Mouse (Mus musculus): Measurements from ENCODE around the gene Natd1. TPM values are rescaled to one million over a fixed set of nuclear protein-coding genes. Genes with fewer than 3 reads are reported as not detected.
"Not testable (repeated sequence)": the region's sequence is repeated elsewhere in the genome, so short reads cannot be mapped to it uniquely, and the experiment has no call there.

The Natd1 gene
- polyA plus RNA-seq, 1 experiment from 2014 or later, result 20.1 TPM

DNA sequence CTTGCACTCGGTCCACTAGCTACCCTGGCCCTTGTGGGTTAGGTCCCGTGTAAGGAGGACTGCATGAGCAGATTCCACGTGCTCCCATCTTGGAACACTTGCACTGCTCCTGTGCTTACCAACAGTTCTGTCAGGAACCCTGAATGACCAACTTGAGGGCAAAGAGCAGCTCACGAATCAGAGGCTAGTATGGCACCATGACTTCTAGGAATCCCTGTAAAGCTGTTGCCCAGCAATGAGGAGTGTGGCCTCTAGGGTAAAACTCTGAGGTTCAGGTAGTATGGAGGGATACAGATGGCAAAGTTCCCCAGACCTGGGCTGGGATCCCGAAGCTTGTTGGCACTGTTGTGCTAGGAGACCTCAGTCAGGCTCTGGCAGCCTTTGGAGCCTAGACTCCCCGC, 10.9 kb downstream of the Natd1 start:
- no peaks in the 10 kb centered on the region for H3K27me3 ChIP-seq (ENCODE audit: poor library complexity, severe bottlenecking)
- 89% methylated on average over 6 of the region's 6 CpGs for WGBS

DNA sequence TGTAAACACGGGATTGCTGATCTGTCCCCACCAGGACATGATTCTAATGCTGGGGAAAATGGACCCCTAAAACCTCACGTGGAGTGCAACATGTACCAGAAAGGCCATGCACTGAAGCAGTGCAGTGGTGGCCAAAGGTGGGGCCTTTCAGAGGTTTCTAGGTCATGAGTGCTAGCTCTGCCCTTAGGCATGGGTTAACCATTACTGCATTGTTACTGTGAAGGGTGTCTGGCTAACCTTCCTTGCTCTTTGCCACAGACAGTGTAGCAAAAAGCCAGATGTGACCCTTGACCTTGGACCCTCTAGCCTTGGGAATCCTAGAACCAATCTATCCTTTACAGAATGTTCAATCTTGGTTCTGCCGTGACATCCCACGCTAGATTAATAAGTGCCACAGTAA, 12.1 kb downstream of the Natd1 start:
- H3K4me3 ChIP-seq, result no peak overlapping the region
- H3K36me3 ChIP-seq (replicated peaks), result peaks cover 42% of the 10 kb centered on the region
- no peaks in the 10 kb centered on the region for H3K9me3 ChIP-seq
- no peak overlapping the region for H3K27ac ChIP-seq
- no peaks in the 10 kb centered on the region for H3K27me3 ChIP-seq (ENCODE audit: poor library complexity, severe bottlenecking)
- no peaks in the 10 kb centered on the region for H3K4me1 ChIP-seq
- no peak for DNase-seq (ENCODE audit: extremely low spot score, low spot score)
- WGBS, result 77% methylated on average over 4 of the region's 4 CpGs

More for the DNA sequence above, 10.9 kb downstream of the Natd1 start:
- DNase-seq (ENCODE audit: extremely low spot score, low spot score), result no peak
- no peak overlapping the region for H3K4me3 ChIP-seq
- H3K36me3 ChIP-seq (replicated peaks), result peaks cover 42% of the 10 kb centered on the region
- H3K4me1 ChIP-seq, result no peaks in the 10 kb centered on the region
- no peaks in the 10 kb centered on the region for H3K9me3 ChIP-seq
- H3K27ac ChIP-seq, result no peak overlapping the region

DNA sequence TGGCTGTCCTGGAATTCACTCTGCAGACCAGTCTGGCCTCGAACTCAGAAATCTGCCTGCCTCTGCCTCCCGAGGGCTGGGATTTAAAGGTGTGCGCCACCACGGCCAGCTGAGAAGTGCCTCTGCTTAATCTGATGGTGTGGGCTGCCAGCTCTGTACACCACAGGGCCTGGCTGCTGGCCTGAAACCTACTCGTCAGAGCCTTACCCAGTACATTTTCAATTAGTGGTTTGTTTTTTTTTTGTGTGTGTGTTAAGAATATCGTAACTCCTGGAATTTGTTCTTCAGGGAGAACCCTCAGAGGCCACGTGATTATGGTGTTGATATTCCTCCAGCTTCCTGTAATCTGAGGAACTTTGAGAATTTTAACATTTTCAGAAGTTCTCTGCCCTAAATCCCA, 12.5 kb downstream of the Natd1 start:
- no peak for DNase-seq (ENCODE audit: extremely low spot score, low spot score)
- Histone ChIP-seq H3K36me3 (replicated peaks) (peaks cover 42% of the 10 kb centered on the region), H3K27ac (no peak overlapping the region), H3K4me1 (peaks cover 5% of the 10 kb centered on the region; the same call in 1 of the 2 replicates), H3K9me3 (no peaks in the 10 kb centered on the region), H3K27me3 (ENCODE audit: poor library complexity, severe bottlenecking) (peaks cover 4% of the 10 kb centered on the region; the same call in 1 of the 2 replicates), H3K4me3 (no peak overlapping the region)
- WGBS, result 85% methylated on average over 7 of the region's 7 CpGs

DNA sequence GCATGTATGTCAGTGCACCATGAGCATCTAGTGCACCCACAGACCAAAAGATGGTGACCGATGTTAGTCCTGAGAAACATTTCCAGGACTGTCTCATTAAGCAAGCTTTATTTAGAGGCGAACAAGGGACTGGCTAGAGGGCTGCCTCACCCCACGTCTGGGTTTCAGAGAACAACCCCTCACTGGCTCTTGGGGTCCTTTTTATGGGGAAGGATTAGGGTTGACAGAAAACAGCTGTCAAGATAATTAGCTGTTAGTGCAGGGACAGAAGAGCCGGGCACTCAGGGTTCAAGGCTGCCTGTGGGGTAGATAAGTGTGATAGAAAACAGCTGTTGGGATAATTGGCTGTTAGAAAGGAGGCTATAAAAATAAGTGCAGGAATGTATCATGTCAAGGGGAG, 18.6 kb downstream of the Natd1 start:
- 31% methylated on average over 4 of the region's 4 CpGs for WGBS
- no peak for DNase-seq (ENCODE audit: extremely low spot score, low spot score)
- no peaks in the 10 kb centered on the region for H3K9me3 ChIP-seq
- H3K4me3 ChIP-seq, result no peak overlapping the region
- no peaks in the 10 kb centered on the region for H3K36me3 ChIP-seq (replicated peaks)
- H3K27ac ChIP-seq, result no peak overlapping the region
- peaks cover 6% of the 10 kb centered on the region; the same call in 1 of the 2 replicates for H3K27me3 ChIP-seq (ENCODE audit: poor library complexity, severe bottlenecking)
- H3K4me1 ChIP-seq, result peaks cover 21% of the 10 kb centered on the region

DNA sequence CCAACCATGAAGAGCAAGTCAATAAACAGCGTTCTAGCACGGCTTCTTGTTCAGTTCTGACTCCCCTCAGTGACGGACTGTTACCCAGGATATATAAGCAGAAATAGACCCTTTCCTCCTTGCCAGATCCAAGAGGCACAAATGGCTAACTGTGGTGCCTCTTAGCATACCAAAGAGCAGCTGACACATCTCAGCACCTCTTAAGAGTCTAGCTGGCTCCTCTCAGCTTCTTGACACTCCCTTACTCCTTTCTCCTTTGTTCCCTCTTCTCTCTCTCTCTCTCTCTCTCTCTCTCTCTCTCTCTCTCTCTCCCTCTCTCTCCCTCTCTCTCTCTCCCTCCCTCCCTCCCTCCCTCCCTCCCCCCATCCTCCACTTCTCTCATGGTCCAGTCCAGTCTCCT, 23.8 kb downstream of the Natd1 start:
- Histone ChIP-seq H3K27me3 (ENCODE audit: poor library complexity, severe bottlenecking) (no peaks in the 10 kb centered on the region), H3K36me3 (replicated peaks) (no peaks in the 10 kb centered on the region), H3K4me3 (no peak overlapping the region), H3K9me3 (no peaks in the 10 kb centered on the region), H3K27ac (no peak overlapping the region), H3K4me1 (peaks cover 9% of the 10 kb centered on the region)
- DNase-seq (ENCODE audit: extremely low spot score, low spot score), result no peak
- 67% methylated on average over 3 of the region's 3 CpGs for WGBS

DNA sequence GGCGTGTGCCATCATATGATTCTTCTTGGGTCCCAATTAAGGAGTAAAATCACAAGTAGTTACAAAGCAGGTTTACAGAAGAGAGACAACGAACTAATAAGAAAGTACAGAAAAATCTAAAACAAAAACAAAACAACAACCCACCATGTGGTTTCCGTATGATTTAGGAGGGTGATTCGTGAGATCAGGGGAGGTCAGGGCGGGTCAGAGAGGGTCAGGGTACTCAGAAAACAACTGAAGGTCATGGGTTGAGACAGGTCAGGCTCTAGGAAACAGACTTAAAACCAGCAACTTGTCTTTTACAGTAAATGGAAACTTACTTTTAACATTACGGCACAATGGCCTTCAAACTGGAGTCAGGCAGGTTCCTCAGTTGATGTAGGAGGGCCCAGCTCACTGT, 24.3 kb downstream of the Natd1 start:
- H3K9me3 ChIP-seq, result no peaks in the 10 kb centered on the region
- H3K27ac ChIP-seq, result no peak overlapping the region
- H3K36me3 ChIP-seq (replicated peaks), result no peaks in the 10 kb centered on the region
- no peak overlapping the region for H3K4me3 ChIP-seq
- DNase-seq (ENCODE audit: extremely low spot score, low spot score), result no peak
- H3K27me3 ChIP-seq (ENCODE audit: poor library complexity, severe bottlenecking), result no peaks in the 10 kb centered on the region
- WGBS, result 64% methylated on average over 6 of the region's 6 CpGs
- peaks cover 5% of the 10 kb centered on the region; the same call in 1 of the 2 replicates for H3K4me1 ChIP-seq

DNA sequence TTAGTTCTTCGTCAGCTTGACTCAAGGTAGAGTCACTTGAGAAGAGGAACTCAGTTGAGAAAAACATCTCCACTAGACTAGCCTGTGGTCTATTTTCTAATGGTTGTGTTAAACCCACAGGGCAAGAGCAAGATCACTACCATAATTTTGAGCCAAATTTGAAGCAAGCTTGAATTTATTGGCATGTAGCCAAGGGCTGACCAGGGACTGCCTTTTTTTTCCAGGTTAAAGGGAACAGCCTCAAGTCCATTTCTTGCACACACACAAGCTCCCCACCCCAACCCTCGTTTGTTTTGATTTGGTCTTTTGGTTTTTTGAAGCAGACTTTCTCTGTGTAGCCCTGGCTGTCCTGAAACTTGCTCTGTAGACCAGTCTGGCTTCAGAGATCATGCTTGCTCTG, 24.7 kb downstream of the Natd1 start:
- no peaks in the 10 kb centered on the region for H3K9me3 ChIP-seq
- H3K4me1 ChIP-seq, result peaks cover 5% of the 10 kb centered on the region; the same call in 1 of the 2 replicates
- H3K4me3 ChIP-seq, result no peak overlapping the region
- DNase-seq (ENCODE audit: extremely low spot score, low spot score), result no peak
- 72% methylated on average over 2 of the region's 2 CpGs for WGBS
- no peaks in the 10 kb centered on the region for H3K36me3 ChIP-seq (replicated peaks)
- no peaks in the 10 kb centered on the region for H3K27me3 ChIP-seq (ENCODE audit: poor library complexity, severe bottlenecking)
- H3K27ac ChIP-seq, result no peak overlapping the region

DNA sequence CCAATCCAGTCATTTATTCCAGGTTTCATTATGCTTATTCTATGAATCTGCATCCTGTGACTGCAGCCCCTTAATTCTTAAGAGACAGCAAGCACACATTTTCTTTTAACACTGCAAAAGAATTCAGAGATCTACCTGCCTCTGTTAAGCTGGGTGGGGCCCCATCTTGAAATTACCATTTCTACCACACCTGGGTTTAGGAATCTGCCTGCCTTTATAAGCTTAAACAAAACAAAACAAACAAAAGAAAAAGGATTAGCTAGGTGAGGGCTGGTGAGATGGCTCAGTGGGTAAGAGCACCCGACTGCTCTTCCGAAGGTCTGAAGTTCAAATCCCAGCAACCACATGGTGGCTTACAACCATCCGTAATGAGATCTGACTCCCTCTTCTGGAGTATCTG, 27.6 kb downstream of the Natd1 start:
- H3K27ac ChIP-seq; H3K36me3 ChIP-seq (replicated peaks); H3K27me3 ChIP-seq (ENCODE audit: poor library complexity, severe bottlenecking); H3K9me3 ChIP-seq; DNase-seq (ENCODE audit: extremely low spot score, low spot score); H3K4me3 ChIP-seq; H3K4me1 ChIP-seq: not testable (repeated sequence)
- 76% methylated on average over 3 of the region's 3 CpGs for WGBS

DNA sequence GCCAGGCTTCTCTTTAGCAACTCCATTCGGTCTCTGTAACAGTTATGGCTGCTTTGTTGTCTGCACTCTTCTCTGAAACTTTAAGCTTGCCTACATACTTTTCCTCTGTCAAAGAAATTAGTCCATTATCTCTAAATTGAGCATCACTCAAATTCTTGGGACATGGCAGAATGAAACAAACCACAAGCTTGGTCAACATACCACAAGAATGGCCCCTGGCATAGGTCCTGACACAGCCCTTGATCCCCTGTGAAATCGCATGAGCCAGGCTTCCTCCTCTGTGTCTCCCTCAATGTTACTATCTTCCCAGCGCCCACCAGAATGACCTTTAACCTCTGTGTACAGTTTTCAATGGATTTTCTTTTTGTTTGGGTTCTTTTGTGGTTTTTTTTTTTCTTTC, 32.2 kb downstream of the Natd1 start:
- no peaks in the 10 kb centered on the region for H3K9me3 ChIP-seq
- DNase-seq (ENCODE audit: extremely low spot score, low spot score), result no peak
- H3K27ac ChIP-seq, result no peak overlapping the region
- 0 out of 2 replicates have a peak, but pooled peaks cover 2% of the 10 kb centered on the region for H3K36me3 ChIP-seq (replicated peaks)
- 86% methylated on average over 3 of the region's 3 CpGs for WGBS
- no peaks in the 10 kb centered on the region for H3K27me3 ChIP-seq (ENCODE audit: poor library complexity, severe bottlenecking)
- H3K4me1 ChIP-seq, result peaks cover 19% of the 10 kb centered on the region
- H3K4me3 ChIP-seq, result no peak overlapping the region

DNA sequence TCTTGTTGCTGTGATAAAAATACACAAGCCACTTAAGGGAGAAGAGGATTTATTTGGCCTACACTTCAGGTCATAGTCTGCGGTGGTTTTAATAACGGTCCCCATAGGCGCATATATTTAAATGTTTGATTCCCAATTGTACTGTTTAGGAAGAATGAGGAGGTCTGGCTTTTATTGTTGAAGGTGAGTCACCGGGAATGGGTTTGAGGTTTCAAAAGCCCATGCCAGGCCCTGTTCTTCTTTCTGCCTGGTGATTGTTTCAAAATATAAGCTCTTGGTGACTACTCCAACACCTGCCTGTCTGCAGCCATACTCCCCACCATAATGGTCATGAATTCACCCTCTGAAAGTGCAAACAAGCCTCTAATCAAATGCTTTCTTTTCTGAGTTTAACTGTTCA, 34.0 kb downstream of the Natd1 start:
- H3K9me3 ChIP-seq, result no peaks in the 10 kb centered on the region
- H3K27ac ChIP-seq, result no peak overlapping the region
- WGBS, result 94% methylated on average over 4 of the region's 4 CpGs
- no peaks in the 10 kb centered on the region for H3K27me3 ChIP-seq (ENCODE audit: poor library complexity, severe bottlenecking)
- H3K36me3 ChIP-seq (replicated peaks), result peaks cover 11% of the 10 kb centered on the region
- DNase-seq (ENCODE audit: extremely low spot score, low spot score), result no peak
- H3K4me1 ChIP-seq, result peaks cover 33% of the 10 kb centered on the region
- H3K4me3 ChIP-seq, result no peak overlapping the region

DNA sequence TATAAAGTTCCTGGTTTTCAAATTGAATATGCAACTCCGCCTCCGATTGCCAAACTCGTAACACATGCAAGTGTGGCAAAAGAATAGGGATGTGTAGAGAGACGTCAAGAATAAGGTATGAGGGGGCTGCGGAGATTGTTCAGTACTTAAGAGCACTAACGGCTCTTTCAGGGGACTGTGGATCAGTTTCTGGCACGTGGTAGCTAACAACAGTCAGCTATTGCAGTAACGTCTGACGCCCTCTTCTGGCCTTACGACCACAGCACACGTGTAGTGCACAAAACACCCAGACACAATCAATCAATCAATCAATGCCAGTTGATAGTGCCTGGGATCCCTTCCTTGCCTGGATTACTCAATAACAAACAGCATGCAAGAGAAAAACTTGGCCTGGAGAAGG, 35.1 kb downstream of the Natd1 start:
- 2% methylated on average over 11 of the region's 11 CpGs for WGBS
- Histone ChIP-seq H3K4me1 (peaks cover 42% of the 10 kb centered on the region), H3K36me3 (replicated peaks) (peaks cover 23% of the 10 kb centered on the region), H3K27me3 (ENCODE audit: poor library complexity, severe bottlenecking) (no peaks in the 10 kb centered on the region), H3K27ac (peak overlapping the region; percentile 97), H3K4me3 (peak overlapping the region; percentile 96), H3K9me3 (no peaks in the 10 kb centered on the region)
- peak; percentile 52 for DNase-seq (ENCODE audit: extremely low spot score, low spot score)

DNA sequence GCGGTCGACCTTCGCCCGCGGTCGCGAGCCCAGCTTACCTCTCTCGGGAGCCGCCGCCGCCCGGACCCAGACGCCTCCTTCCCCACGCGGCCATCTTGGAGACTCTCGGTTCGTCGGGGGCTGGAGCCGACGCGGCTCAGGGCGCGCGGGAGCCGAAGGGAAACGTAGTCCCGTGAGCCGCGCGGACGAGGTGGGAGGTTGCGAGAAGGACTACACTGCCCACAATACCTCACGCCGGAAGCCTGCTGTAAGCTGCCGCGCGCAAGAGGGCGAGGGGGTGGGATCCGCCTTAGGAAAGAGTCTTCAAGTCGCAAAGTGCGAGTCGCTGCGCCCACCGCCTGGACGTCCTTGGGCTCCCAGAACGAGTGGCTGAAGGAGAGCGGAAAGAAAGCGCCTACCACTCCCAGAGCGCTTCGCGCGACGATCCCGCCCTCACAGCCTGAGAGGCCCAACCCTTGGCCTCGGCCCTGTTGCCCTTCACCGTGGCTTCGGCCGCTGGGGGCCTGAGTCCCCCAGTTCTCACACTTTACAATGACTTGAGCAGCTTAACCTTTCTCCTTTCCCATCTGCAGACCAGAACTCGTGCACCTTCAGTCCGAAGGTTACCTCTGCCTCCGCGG, 35.8 kb downstream of the Natd1 start, which contains the start of gene Tmem11:
Gene Tmem11 (minus strand): TSS at position 598 of the 620 bp plus-strand sequence.
- under 1% methylated on average over 62 of the region's 62 CpGs for WGBS
- Histone ChIP-seq H3K27ac (peak within 1 kb of the TSS; percentile 97), H3K27me3 (ENCODE audit: poor library complexity, severe bottlenecking) (no peaks in the 10 kb centered on the region), H3K36me3 (replicated peaks) (peaks cover 29% of the 10 kb centered on the region), H3K4me3 (peak within 1 kb of the TSS; percentile 96), H3K9me3 (no peaks in the 10 kb centered on the region), H3K4me1 (peaks cover 48% of the 10 kb centered on the region)
- DNase-seq (ENCODE audit: extremely low spot score, low spot score), result peak; percentile 95

DNA sequence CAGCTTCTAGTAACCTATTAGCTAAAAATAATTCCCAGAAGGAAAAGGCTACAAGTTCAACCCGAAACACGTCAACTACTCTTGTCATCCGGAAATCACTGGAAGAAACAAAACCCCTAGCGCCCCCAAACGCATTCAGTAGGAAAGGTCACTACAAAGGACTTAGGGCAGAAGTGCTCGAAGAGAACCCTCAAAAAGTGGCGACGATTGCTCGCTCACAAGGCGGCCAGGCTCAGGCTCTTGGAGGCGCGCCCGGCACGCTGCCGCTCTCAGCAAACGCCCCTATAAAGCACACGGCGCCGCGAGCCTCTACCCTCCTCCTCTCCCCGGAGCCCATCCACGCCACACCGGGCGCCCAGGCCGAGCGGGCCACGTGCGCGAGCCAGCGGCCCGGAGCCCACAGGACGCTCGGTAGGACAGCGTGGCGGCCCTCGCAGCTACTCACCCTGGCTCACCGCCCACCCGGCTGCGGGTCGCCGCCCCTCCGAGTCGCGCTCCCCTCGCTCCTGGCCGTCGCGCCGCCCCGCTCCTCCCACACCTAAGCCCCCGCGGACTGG, 36.4 kb downstream of the Natd1 start:
- Histone ChIP-seq H3K9me3 (no peaks in the 10 kb centered on the region), H3K36me3 (replicated peaks) (peaks cover 35% of the 10 kb centered on the region), H3K27ac (peak overlapping the region; percentile 97), H3K4me1 (peaks cover 52% of the 10 kb centered on the region), H3K27me3 (ENCODE audit: poor library complexity, severe bottlenecking) (no peaks in the 10 kb centered on the region), H3K4me3 (peak overlapping the region; percentile 96)
- DNase-seq (ENCODE audit: extremely low spot score, low spot score), result peak; percentile 38
- WGBS, result 1% methylated on average over 51 of the region's 52 CpGs
